Comparison of ENCODE assay signal across 8 mouse cellular contexts in genomic region chr12:31499314-31500131, GRCm38 (mm10). TPM values are rescaled to one million over a fixed set of nuclear protein-coding genes. Genes with fewer than 3 reads are reported as not detected.
DNase-seq lines count a peak whose midpoint lies in the region; ATAC-seq and TF ChIP-seq lines count a peak whose summit lies in the region.

Gene Cbll1, minus strand, starts transcription at chr12:31499616.

- peak; percentile 98 for DNase-seq in G1E (ENCODE audit: low spot score)
- peak; percentile 96 to 98 for DNase-seq in cerebellum, adult 18-20 months
- DNase-seq in forebrain, postnatal 0 days, result peak; percentile 98
- DNase-seq in heart, postnatal 4 days, result peak; percentile 95
- DNase-seq in layer of hippocampus, adult 8-10 months (ENCODE audit: low spot score in 2 of 2), result peak; percentile 91 to 93
- DNase-seq in ovary, adult 18-20 months (ENCODE audit: low spot score), result peak; percentile 90
- peak; percentile 96 for DNase-seq in thymus, postnatal 0 days (ENCODE audit: low spot score)

- TF ChIP-seq CTCF in G1E (IDR thresholded peaks at IDR 0.05; ENCODE audit: low read depth, low read length), result no peak
- peak; percentile 31 for TF ChIP-seq CTCF in forebrain, postnatal 0 days (IDR thresholded peaks at IDR 0.05; ENCODE audit: low read depth)

- under 1% methylated on average over 68 of the region's 68 CpGs for WGBS in forebrain, postnatal 0 days
- WGBS in lung, embryonic 15.5 days, result under 1% methylated on average over 68 of the region's 68 CpGs

- H3K27ac ChIP-seq in forebrain, postnatal 0 days (ENCODE audit: low read depth, low read length), result peak within 1 kb of the TSS; percentile 91
- H3K27ac ChIP-seq in lung, embryonic 15.5 days, result peak within 1 kb of the TSS; percentile 86

- peaks cover 29% of the 10 kb centered on the region for H3K4me1 ChIP-seq in G1E (ENCODE audit: insufficient read depth, low read depth, low read length)
- H3K4me1 ChIP-seq in forebrain, postnatal 0 days (ENCODE audit: insufficient read depth), result peaks cover 6% of the 10 kb centered on the region; the same call in 1 of the 2 replicates
- peaks cover 12% of the 10 kb centered on the region for H3K4me1 ChIP-seq in lung, embryonic 15.5 days

- H3K4me2 ChIP-seq in forebrain, postnatal 0 days (ENCODE audit: low read depth), result peak within 1 kb of the TSS; percentile 67
- H3K4me2 ChIP-seq in lung, embryonic 15.5 days, result peak within 1 kb of the TSS; percentile 59

- H3K27me3 ChIP-seq in G1E (ENCODE audit: insufficient read depth, low read length), result no peaks in the 10 kb centered on the region
- H3K27me3 ChIP-seq in forebrain, postnatal 0 days (ENCODE audit: insufficient read depth, low read length), result no peaks in the 10 kb centered on the region
- no peaks in the 10 kb centered on the region for H3K27me3 ChIP-seq in lung, embryonic 15.5 days

- peak within 1 kb of the TSS; percentile 65 for H3K9ac ChIP-seq in forebrain, postnatal 0 days
- H3K9ac ChIP-seq in lung, embryonic 15.5 days, result peak within 1 kb of the TSS; percentile 83

- peak within 1 kb of the TSS; percentile 77 for H3K4me3 ChIP-seq in G1E (ENCODE audit: low read depth, low read length)
- H3K4me3 ChIP-seq in forebrain, postnatal 0 days (ENCODE audit: low read depth, low read length), result peak within 1 kb of the TSS; percentile 69
- peak within 1 kb of the TSS; percentile 84 for H3K4me3 ChIP-seq in lung, embryonic 15.5 days

- peaks cover 13% of the 10 kb centered on the region for H3K36me3 ChIP-seq in G1E (replicated peaks)
- H3K36me3 ChIP-seq in forebrain, postnatal 0 days (ENCODE audit: insufficient read depth), result no peaks in the 10 kb centered on the region
- peaks cover under 1% of the 10 kb centered on the region; the same call in 1 of the 2 replicates for H3K36me3 ChIP-seq in lung, embryonic 15.5 days

- peak; percentile 88 for ATAC-seq in G1E (ENCODE audit: extremely low read depth, insufficient number of reproducible peaks, low FRiP score, poor library complexity, severe bottlenecking)
- peak; percentile 98 for ATAC-seq in forebrain, postnatal 0 days
- peak; percentile 99 for ATAC-seq in lung, embryonic 15.5 days (ENCODE audit: borderline replicate concordance, extremely low read depth, low FRiP score, low TSS enrichment)

- no peaks in the 10 kb centered on the region for H3K9me3 ChIP-seq in G1E (replicated peaks)
- H3K9me3 ChIP-seq in forebrain, postnatal 0 days (ENCODE audit: low read length), result no peaks in the 10 kb centered on the region
- H3K9me3 ChIP-seq in lung, embryonic 15.5 days, result no peaks in the 10 kb centered on the region

RNA-seq across cellular contexts. Expression of gene Cbll1, which starts in this region (rescaled TPM):
- total RNA-seq in G1E (2014; fragmentation: Nextera tagmentation) (111 and 144 TPM in 2 replicates), G1E (2017) (12.5 and 16.3 TPM in 2 replicates)
- polyA plus RNA-seq in G1E (2012), result 5.7 and 6.9 TPM in 2 replicates
- total RNA-seq in forebrain, postnatal 0 days (2014; rRNA removed), result 19.1 and 25.9 TPM in 2 replicates
- 18.1 and 22.5 TPM in 2 replicates for polyA plus RNA-seq in forebrain, postnatal 0 days (2015; fragmentation: Nextera tagmentation; extraction: Ambion mirVana)
- total RNA-seq in heart, postnatal 4 days (2021), result 10 to 100 TPM; 13.6 to 15.1 TPM
- 10 to 100 TPM; 22.4 to 26.9 (median 25.1) TPM for total RNA-seq in layer of hippocampus, adult 8-10 months (2022)
- 10.4 and 12.0 TPM in 2 replicates for polyA plus RNA-seq in lung, embryonic 15.5 days (2015; fragmentation: Nextera tagmentation; extraction: Ambion mirVana)
- 10.9 and 13.2 TPM in 2 replicates for polyA plus RNA-seq in thymus, postnatal 0 days (2015; fragmentation: Nextera tagmentation; extraction: Ambion mirVana)

Comparison
In these comparisons a context has a peak if more than half of its experiments do, and no peak if none do; other contexts are left out.
1. Peak in every context shown above with its lines: DNase-seq, ATAC-seq, H3K4me3 ChIP-seq and H3K27ac ChIP-seq.